Mouse (Mus musculus) hindbrain, embryonic 14.5 days (tissue): ENCODE results near the gene Lgals3bp. TPM values are rescaled to one million over a fixed set of nuclear protein-coding genes. Genes with fewer than 3 reads are reported as not detected.

ENCODE experiments used
- ATAC-seq: fragments of 200-750 bp; cut with Nextera tagmentation; 2 replicates; pipeline ENCODE4 v1.8.0; 2017; ENCODE audit warnings: moderate number of reproducible peaks, mild to moderate bottlenecking, moderate TSS enrichment, moderate library complexity; ENCODE audit not compliant: low FRiP score
- DNase-seq: peaks from one replicate; pipeline ENCODE4 v3.0.0-alpha.2; 2015; ENCODE audit warnings: low spot score
- H3K27ac ChIP-seq: fragments of 300-500 bp; sonication (generic); 2 replicates; pipeline ENCODE4 v1.5.1; 2014; ENCODE audit warnings: mild to moderate bottlenecking, moderate library complexity
- H3K27me3 ChIP-seq: fragments of 300-500 bp; sonication (generic); 2 replicates; pipeline ENCODE4 v1.6.1; 2014; ENCODE audit warnings: mild to moderate bottlenecking, low read length, mixed read lengths; ENCODE audit not compliant: control insufficient read depth, insufficient read depth
- H3K36me3 ChIP-seq: fragments of 300-500 bp; sonication (generic); replicated peaks from 2 replicates; pipeline ENCODE4 v1.6.1; 2014; ENCODE audit not compliant: control insufficient read depth, insufficient read depth
- H3K4me1 ChIP-seq: fragments of 300-500 bp; sonication (generic); replicated peaks from 2 replicates; pipeline ENCODE4 v1.6.1; 2014; ENCODE audit warnings: antibody characterized with exemption, low read length, mixed read lengths; ENCODE audit not compliant: control insufficient read depth, insufficient read depth
- H3K4me2 ChIP-seq: fragments of 300-500 bp; sonication (generic); replicated peaks from 2 replicates; pipeline ENCODE4 v1.6.1; 2014; ENCODE audit warnings: mild to moderate bottlenecking, moderate library complexity
- H3K4me3 ChIP-seq: fragments of 300-500 bp; sonication (generic); replicated peaks from 2 replicates; pipeline ENCODE4 v1.5.1; 2014; ENCODE audit warnings: mild to moderate bottlenecking, low read length
- H3K9ac ChIP-seq: fragments of 300-500 bp; sonication (generic); 2 replicates; pipeline ENCODE4 v1.6.1; 2014
- H3K9me3 ChIP-seq: fragments of 300-500 bp; sonication (generic); 2 replicates; pipeline ENCODE4 v1.6.1; 2016; ENCODE audit warnings: low read length; ENCODE audit not compliant: control insufficient read depth
- WGBS: fragments of 180-500 bp; shearing (Covaris S2); extraction: QIAGEN DNeasy Blood & Tissue Kit; methylation state at CpG from one replicate; pipeline ENCODE4 v1.1.7; 2014; 5-methylcytosine and 5-hydroxymethylcytosine counted together
- polyA plus RNA-seq: library from polyadenylated mRNA; unstranded; fragments of >200 nt; fragmentation: Nextera tagmentation; extraction: Ambion mirVana; gene quantifications from 2 replicates; pipeline ENCODE4 v1.2.1, GENCODE M21; 2014

Lgals3bp gene
- polyA plus RNA-seq, 1 experiment from 2014 or later: 4.7 TPM

- H3K27ac ChIP-seq: peak overlapping the region; percentile 14; the same call in 1 of the 2 replicates
- ATAC-seq (no peak), DNase-seq (no peak)
- 45% methylated on average over 13 of the region's 13 CpGs for WGBS
- H3K4me2 ChIP-seq: peak overlapping the region; percentile 15
- peaks cover 41% of the 10 kb centered on the region for H3K4me1 ChIP-seq
- H3K9me3 ChIP-seq: no peaks in the 10 kb centered on the region
- H3K27me3 ChIP-seq: no peaks in the 10 kb centered on the region
- 0 out of 2 replicates have a peak overlapping the region, but pooled peaks have one; percentile 13 for H3K9ac ChIP-seq
- H3K4me3 ChIP-seq: no peak overlapping the region
- no peaks in the 10 kb centered on the region for H3K36me3 ChIP-seq
These were observed 32.2 kb upstream of the Lgals3bp start for GRCm38 (mm10) chr11:118434093-118434492.

GRCm38 (mm10) chr11:118433398-118433868, 31.5 kb upstream of the Lgals3bp start:
- no peak overlapping the region for H3K27ac ChIP-seq
- no peak for DNase-seq

GRCm38 (mm10) chr11:118431100-118431948, 29.4 kb upstream of the Lgals3bp start:
- no peaks in the 10 kb centered on the region for H3K27me3 ChIP-seq
- ATAC-seq (no peak), DNase-seq (no peak)
- H3K27ac ChIP-seq: no peak overlapping the region
- H3K4me1 ChIP-seq: peaks cover 45% of the 10 kb centered on the region
- no peak overlapping the region for H3K4me2 ChIP-seq
- WGBS: 76% methylated on average over 16 of the region's 16 CpGs
- no peaks in the 10 kb centered on the region for H3K9me3 ChIP-seq
- H3K36me3 ChIP-seq: no peaks in the 10 kb centered on the region
- no peak overlapping the region for H3K9ac ChIP-seq
- no peak overlapping the region for H3K4me3 ChIP-seq

More at GRCm38 (mm10) chr11:118433398-118433868, 31.5 kb upstream of the Lgals3bp start:
- H3K4me1 ChIP-seq: peaks cover 42% of the 10 kb centered on the region
- H3K27me3 ChIP-seq: no peaks in the 10 kb centered on the region
- H3K4me2 ChIP-seq: peak overlapping the region; percentile 15
- WGBS: 61% methylated on average over 10 of the region's 10 CpGs
- H3K4me3 ChIP-seq: no peak overlapping the region
- ATAC-seq: no peak
- H3K9me3 ChIP-seq: no peaks in the 10 kb centered on the region
- no peaks in the 10 kb centered on the region for H3K36me3 ChIP-seq
- no peak overlapping the region for H3K9ac ChIP-seq

GRCm38 (mm10) chr11:118430291-118430885, 28.5 kb upstream of the Lgals3bp start:
- Histone ChIP-seq H3K27ac (no peak overlapping the region), H3K4me3 (no peak overlapping the region), H3K4me2 (no peak overlapping the region), H3K36me3 (no peaks in the 10 kb centered on the region), H3K9ac (no peak overlapping the region), H3K27me3 (no peaks in the 10 kb centered on the region), H3K4me1 (peaks cover 42% of the 10 kb centered on the region), H3K9me3 (no peaks in the 10 kb centered on the region)
- DNase-seq (no peak), ATAC-seq (no peak)
- WGBS: 43% methylated on average over 4 of the region's 4 CpGs

- DNase-seq (no peak), ATAC-seq (no peak)
- Histone ChIP-seq H3K27me3 (no peaks in the 10 kb centered on the region), H3K4me1 (peaks cover 39% of the 10 kb centered on the region), H3K36me3 (no peaks in the 10 kb centered on the region), H3K4me3 (peak overlapping the region; percentile 7; the same call in 1 of the 2 replicates), H3K4me2 (peak overlapping the region; percentile 37), H3K9me3 (no peaks in the 10 kb centered on the region), H3K9ac (peak overlapping the region; percentile 5; the same call in 1 of the 2 replicates), H3K27ac (peak overlapping the region; percentile 23; the same call in 1 of the 2 replicates)
- WGBS: 56% methylated on average over 8 of the region's 8 CpGs
These were observed 27.2 kb upstream of the Lgals3bp start for GRCm38 (mm10) chr11:118428944-118429709.

DNA sequence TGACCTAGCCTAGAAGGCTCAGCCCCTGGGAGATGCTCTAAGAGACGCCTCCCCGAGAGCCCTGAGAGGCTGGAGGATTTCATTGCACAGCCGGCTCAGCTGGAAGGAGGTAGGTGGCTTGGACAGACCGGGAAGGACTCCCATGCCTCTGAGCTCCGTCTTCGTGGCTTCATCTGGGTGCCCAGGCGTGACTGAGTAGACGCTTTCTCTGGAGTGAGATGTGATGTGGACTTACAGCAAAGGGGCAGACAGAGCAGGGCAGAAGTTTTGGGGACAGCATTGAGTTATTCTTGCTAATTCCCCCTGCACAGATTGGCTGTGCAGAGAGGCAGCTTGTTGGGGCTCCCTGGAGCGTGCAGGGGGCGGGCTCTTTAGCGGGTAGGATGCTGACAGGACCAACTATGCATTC, 26.6 kb upstream of the Lgals3bp start:
- DNase-seq (no peak), ATAC-seq (no peak)
- 5% methylated on average over 11 of the region's 11 CpGs for WGBS
- Histone ChIP-seq H3K4me3 (peak overlapping the region; percentile 7), H3K9ac (peak overlapping the region; percentile 5), H3K27ac (peak overlapping the region; percentile 23; the same call in 1 of the 2 replicates), H3K36me3 (no peaks in the 10 kb centered on the region), H3K4me1 (peaks cover 38% of the 10 kb centered on the region), H3K9me3 (no peaks in the 10 kb centered on the region), H3K4me2 (peak overlapping the region; percentile 37), H3K27me3 (no peaks in the 10 kb centered on the region)

DNA sequence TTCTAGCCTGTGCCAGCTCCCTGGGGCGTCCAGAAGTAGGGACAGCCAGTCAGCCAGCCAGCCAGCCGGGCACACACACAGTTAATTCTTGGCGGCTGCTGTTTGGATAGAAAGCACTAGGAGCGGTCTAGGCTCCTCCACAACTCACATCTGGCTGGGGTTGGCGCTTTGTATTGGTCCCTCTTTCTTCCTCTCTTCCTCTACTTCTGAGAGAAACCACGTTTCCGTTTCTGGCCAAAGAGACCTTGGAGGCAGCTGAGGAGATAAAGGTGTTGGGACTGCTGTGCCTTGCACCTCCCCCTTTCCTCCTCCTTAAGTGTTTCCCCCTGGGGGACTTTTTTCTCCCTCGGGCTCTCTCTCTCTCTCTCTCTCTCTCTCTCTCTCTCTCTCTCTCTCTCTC, 26.1 kb upstream of the Lgals3bp start, which contains the start of gene C1qtnf1:
Gene C1qtnf1 (plus strand): TSS at position 218 of the 400 bp plus-strand sequence.
- Histone ChIP-seq H3K4me1 (peaks cover 36% of the 10 kb centered on the region), H3K4me2 (peak within 1 kb of the TSS; percentile 37), H3K36me3 (no peaks in the 10 kb centered on the region), H3K9ac (peak within 1 kb of the TSS; percentile 5), H3K4me3 (peak within 1 kb of the TSS; percentile 7), H3K27me3 (no peaks in the 10 kb centered on the region), H3K27ac (peak within 1 kb of the TSS; percentile 28), H3K9me3 (no peaks in the 10 kb centered on the region)
- ATAC-seq (no peak), DNase-seq (peak; percentile 41)
- WGBS: 4% methylated on average over 8 of the region's 8 CpGs

DNA sequence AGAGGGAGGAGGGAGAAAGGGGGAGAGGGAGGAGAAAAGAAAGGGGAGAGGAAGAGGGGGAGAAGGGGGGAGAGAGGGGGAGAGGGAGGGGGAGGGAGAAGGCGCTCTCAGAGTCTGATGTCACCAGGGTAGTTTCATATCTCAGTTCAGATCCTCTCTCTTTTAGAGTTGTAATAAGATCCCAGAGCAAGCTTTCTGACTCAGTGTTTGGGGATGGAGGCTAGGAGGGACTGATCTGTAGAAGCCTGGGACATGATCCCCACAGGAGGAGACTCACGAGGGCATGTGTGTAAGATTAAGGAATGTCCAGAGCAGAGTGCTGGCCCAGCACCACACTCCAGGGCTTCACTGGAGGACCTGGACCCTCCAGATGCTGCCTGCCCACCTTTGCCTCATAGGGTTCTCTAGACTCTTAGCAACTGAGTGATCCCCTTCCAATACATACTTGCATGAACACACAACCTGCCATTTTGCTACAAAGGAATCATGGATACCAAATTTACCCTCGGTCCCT, 25.4 kb upstream of the Lgals3bp start:
- DNase-seq (no peak), ATAC-seq (no peak)
- Histone ChIP-seq H3K4me3 (no peak overlapping the region), H3K4me1 (peaks cover 36% of the 10 kb centered on the region), H3K36me3 (no peaks in the 10 kb centered on the region), H3K4me2 (peak overlapping the region; percentile 37; the same call in 1 of the 2 replicates), H3K9ac (peak overlapping the region; percentile 5; the same call in 1 of the 2 replicates), H3K27me3 (no peaks in the 10 kb centered on the region), H3K27ac (no peak overlapping the region), H3K9me3 (no peaks in the 10 kb centered on the region)
- WGBS: 45% methylated on average over 3 of the region's 3 CpGs
